Comparison of ENCODE assay signal across 25 mouse cellular contexts in genomic region chr5:111325813-111326212, GRCm38 (mm10). TPM values are rescaled to one million over a fixed set of nuclear protein-coding genes. Genes with fewer than 3 reads are reported as not detected.
DNase-seq lines count a peak whose midpoint lies in the region; ATAC-seq and TF ChIP-seq lines count a peak whose summit lies in the region.
"Had no signal": no experiment of that assay in that cellular context is flagged by ENCODE, and none has a peak within 500 bp of the region (broad histone marks: within the 10 kb centered on the region; RNA-seq: fewer than 3 reads in every experiment).

No protein-coding gene starts in this region.

- 5% methylated on average over 1 of the region's 1 CpGs for WGBS in kidney, adult 2 months
- 34% methylated on average over 1 of the region's 1 CpGs for WGBS in forebrain, embryonic 13.5 days

- H3K4me2 ChIP-seq in forebrain, embryonic 13.5 days = no peak overlapping the region
- H3K4me2 ChIP-seq: embryonic facial prominence, embryonic 15.5 days; heart, embryonic 15.5 days; hindbrain, embryonic 13.5 days had no signal

- TF ChIP-seq CTCF in kidney, adult 2 months (conservative IDR thresholded peaks at IDR 0.05; ENCODE audit: insufficient read depth, insufficient read length, low read depth, low read length) = no peak

- peak; percentile 17 for DNase-seq in kidney, adult 2 months
- no peak for DNase-seq in kidney, postnatal 14 days
- peak; percentile 21 for DNase-seq in lung, postnatal 36 days
- DNase-seq in lung, adult 18-20 months = no peak
- DNase-seq in NIH3T3 (ENCODE audit: low read depth) = peak; percentile 36
- DNase-seq in adrenal gland, postnatal 36 days = no peak
- DNase-seq: adrenal gland, postnatal 14 days; B cell, adult 2 months; cerebellum, adult 18-20 months; cerebellum, postnatal 10 days; embryo, embryonic 11 days; gastrocnemius, postnatal 36 days; heart, adult 11 months; heart, postnatal 14 days; kidney, adult 9 months had no signal

- TF ChIP-seq POLR2A in kidney, adult 2 months (IDR thresholded peaks at IDR 0.05; ENCODE audit: low read depth, low read length) = no peak

- H3K9me3 ChIP-seq in forebrain, embryonic 13.5 days (replicated peaks) = no peaks in the 10 kb centered on the region; the same call in 1 of the 2 replicates
- H3K9me3 ChIP-seq: embryonic facial prominence, embryonic 15.5 days; heart, embryonic 15.5 days; hindbrain, embryonic 13.5 days had no signal

- no peak for ATAC-seq in forebrain, embryonic 13.5 days
- ATAC-seq: CD4-positive, CD25-positive, alpha-beta regulatory T cell, adult 4 months; forebrain, embryonic 16.5 days; hindbrain, postnatal 0 days had no signal

- no peak overlapping the region for H3K9ac ChIP-seq in forebrain, embryonic 13.5 days
- H3K9ac ChIP-seq: embryonic facial prominence, embryonic 15.5 days; heart, embryonic 15.5 days; hindbrain, embryonic 13.5 days had no signal

- H3K4me3 ChIP-seq in kidney, adult 2 months (ENCODE audit: insufficient read depth, low read depth, low read length) = no peak overlapping the region
- no peak overlapping the region for H3K4me3 ChIP-seq in forebrain, embryonic 13.5 days
- H3K4me3 ChIP-seq: embryonic facial prominence, embryonic 15.5 days; erythroblast, embryonic 14.5 days; forebrain, embryonic 10.5 days; heart, embryonic 10.5 days; heart, embryonic 15.5 days; hindbrain, embryonic 13.5 days had no signal

- H3K27me3 ChIP-seq in kidney, adult 2 months (replicated peaks; ENCODE audit: control insufficient read depth, insufficient read depth, low read length) = no peaks in the 10 kb centered on the region
- no peaks in the 10 kb centered on the region for H3K27me3 ChIP-seq in forebrain, embryonic 13.5 days
- H3K27me3 ChIP-seq: embryonic facial prominence, embryonic 15.5 days; heart, embryonic 15.5 days; hindbrain, embryonic 13.5 days had no signal

- H3K36me3 ChIP-seq in kidney, adult 2 months (ENCODE audit: control insufficient read depth, insufficient read depth, low read length) = no peaks in the 10 kb centered on the region
- H3K36me3 ChIP-seq in forebrain, embryonic 13.5 days (ENCODE audit: poor library complexity, severe bottlenecking) = no peaks in the 10 kb centered on the region
- H3K36me3 ChIP-seq: embryonic facial prominence, embryonic 15.5 days; forebrain, embryonic 10.5 days; heart, embryonic 10.5 days; heart, embryonic 15.5 days; hindbrain, embryonic 13.5 days had no signal

- H3K27ac ChIP-seq in kidney, adult 2 months (ENCODE audit: insufficient read depth, low read depth, low read length) = no peak overlapping the region
- no peak overlapping the region for H3K27ac ChIP-seq in forebrain, embryonic 13.5 days
- H3K27ac ChIP-seq: embryonic facial prominence, embryonic 15.5 days; forebrain, embryonic 10.5 days; heart, embryonic 10.5 days; heart, embryonic 15.5 days; hindbrain, embryonic 13.5 days; hindbrain, postnatal 0 days had no signal

- H3K4me1 ChIP-seq in kidney, adult 2 months (ENCODE audit: control insufficient read depth, insufficient read depth, low read length) = peaks cover 3% of the 10 kb centered on the region; the same call in 1 of the 2 replicates
- peaks cover 6% of the 10 kb centered on the region for H3K4me1 ChIP-seq in forebrain, embryonic 13.5 days

RNA-seq across cellular contexts. Expression of gene Pitpnb, which starts 4.8 kb away (rescaled TPM):
- 47.4 and 54.1 TPM in 2 replicates for polyA plus RNA-seq in kidney, adult 2 months (2012; rRNA removed)
- total RNA-seq in adrenal gland, postnatal 36 days (2021) = 10 to 100 TPM; 74.2 to 74.8 TPM
- 103 and 112 TPM in 2 replicates for polyA plus RNA-seq in forebrain, embryonic 13.5 days (2015; fragmentation: Nextera tagmentation; extraction: Ambion mirVana)

Comparison
In these comparisons a context has a peak if more than half of its experiments do, and no peak if none do; other contexts are left out.
1. DNase-seq: peak in kidney, adult 2 months (single experiment), lung, postnatal 36 days (single experiment) and NIH3T3 (single experiment); none in kidney, postnatal 14 days (single experiment), lung, adult 18-20 months (0 of 2) and adrenal gland, postnatal 36 days (0 of 2).